Comparison of ENCODE assay signal across 35 mouse cellular contexts in the genomic region with DNA sequence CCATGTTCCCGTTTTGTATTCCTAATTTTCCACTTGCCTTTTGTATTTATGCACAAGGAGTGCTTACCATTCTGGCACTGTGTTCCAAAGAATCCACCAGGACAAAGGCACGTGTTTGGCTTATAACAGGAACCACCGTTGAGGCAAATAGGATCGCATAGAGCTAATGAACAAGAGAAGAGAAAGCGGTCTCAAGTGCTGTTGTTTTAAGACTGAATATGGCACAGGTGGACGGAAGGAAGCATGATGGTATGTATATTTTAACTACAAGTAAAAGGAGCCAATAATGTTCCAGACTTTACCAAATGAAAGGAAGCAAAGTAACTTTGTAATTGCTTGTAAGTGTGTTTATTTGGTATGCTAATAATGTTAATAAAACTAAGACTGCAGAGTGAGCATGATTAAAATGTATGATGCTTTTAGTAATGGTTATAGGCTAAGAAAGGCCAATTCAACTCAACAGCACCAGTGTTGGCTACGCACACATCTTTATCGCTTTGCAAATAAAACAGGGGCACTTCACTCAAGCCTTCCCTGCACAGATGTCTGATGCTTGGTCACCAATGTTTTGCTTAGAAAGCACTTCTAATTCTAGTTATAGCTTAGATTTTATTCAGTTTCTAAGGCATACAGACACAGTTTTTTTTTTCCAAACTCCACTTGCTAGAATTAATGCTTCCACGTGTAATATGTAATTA. TPM values are rescaled to one million over a fixed set of nuclear protein-coding genes. Genes with fewer than 3 reads are reported as not detected.
"Had no signal": no experiment of that assay in that cellular context is flagged by ENCODE, and none has a peak within 500 bp of the region (broad histone marks: within the 10 kb centered on the region; RNA-seq: fewer than 3 reads in every experiment).

No protein-coding gene starts in this region.

- H3K36me3 ChIP-seq: heart, embryonic 10.5 days; heart, embryonic 12.5 days; hindbrain, embryonic 10.5 days; hindbrain, embryonic 12.5 days; intestine, embryonic 15.5 days; limb, embryonic 13.5 days; limb, embryonic 15.5 days had no signal

- DNase-seq: gastrocnemius, adult 2 months; gastrocnemius, postnatal 10 days; gastrocnemius, postnatal 25 days; heart, adult 18-20 months; heart, postnatal 10 days; heart, postnatal 4 days; kidney, adult 18-20 months; kidney, adult 8-10 months; kidney, postnatal 10 days; kidney, postnatal 25 days; kidney, postnatal 4 days; layer of hippocampus, postnatal 36 days; left cerebral cortex, postnatal 4 days had no signal

- H3K4me2 ChIP-seq: heart, embryonic 12.5 days; hindbrain, embryonic 12.5 days; hindbrain, embryonic 14.5 days; intestine, embryonic 15.5 days; limb, embryonic 13.5 days; limb, embryonic 15.5 days had no signal

- H3K9me3 ChIP-seq: heart, embryonic 10.5 days; heart, embryonic 12.5 days; hindbrain, embryonic 10.5 days; hindbrain, embryonic 12.5 days; intestine, embryonic 15.5 days; limb, embryonic 13.5 days; limb, embryonic 15.5 days had no signal

- H3K9ac ChIP-seq: heart, embryonic 12.5 days; hindbrain, embryonic 12.5 days; hindbrain, embryonic 14.5 days; intestine, embryonic 15.5 days; limb, embryonic 13.5 days; limb, embryonic 15.5 days had no signal

- H3K4me3 ChIP-seq: gastrocnemius, adult 2 months; heart, embryonic 10.5 days; heart, embryonic 12.5 days; hindbrain, embryonic 10.5 days; hindbrain, embryonic 12.5 days; intestine, embryonic 15.5 days; layer of hippocampus, adult 2 months; limb, embryonic 13.5 days; limb, embryonic 15.5 days had no signal

- ATAC-seq: hindbrain, embryonic 16.5 days; inflammation-experienced regulatory T-cells, adult 6 months; intestine, embryonic 15.5 days; intestine, postnatal 0 days had no signal

- H3K27ac ChIP-seq: gastrocnemius, adult 2 months; heart, embryonic 10.5 days; hindbrain, embryonic 10.5 days; hindbrain, embryonic 12.5 days; hindbrain, embryonic 14.5 days; intestine, embryonic 15.5 days; layer of hippocampus, adult 2 months; limb, embryonic 13.5 days; limb, embryonic 15.5 days had no signal

- H3K27me3 ChIP-seq: heart, embryonic 12.5 days; hindbrain, embryonic 12.5 days; intestine, embryonic 15.5 days; limb, embryonic 13.5 days; limb, embryonic 15.5 days had no signal

- H3K4me1 ChIP-seq: heart, embryonic 10.5 days; heart, embryonic 12.5 days; hindbrain, embryonic 10.5 days; hindbrain, embryonic 12.5 days; intestine, embryonic 15.5 days; limb, embryonic 13.5 days; limb, embryonic 15.5 days had no signal

RNA-seq across cellular contexts. Expression of gene Vwde, which starts 58.4 kb away (rescaled TPM):
- total RNA-seq: gastrocnemius, postnatal 10 days; gastrocnemius, postnatal 25 days; gastrocnemius, postnatal 4 days; granulocyte monocyte progenitor cell, adult 5-6 weeks; heart, adult 18-20 months; heart, adult 8-10 months; heart, postnatal 10 days; heart, postnatal 25 days; heart, postnatal 4 days; layer of hippocampus, adult 2 months; left cerebral cortex, adult 18-20 months; left cerebral cortex, adult 8-10 months; left cerebral cortex, postnatal 25 days had no signal
- polyA plus RNA-seq: heart, embryonic 12.5 days; heart, embryonic 14.5 days; heart, embryonic 16.5 days; hindbrain, embryonic 12.5 days; intestine, embryonic 15.5 days; intestine, postnatal 0 days; kidney, embryonic 16.5 days had no signal
